Mouse (Mus musculus) thymus, postnatal 25 days (tissue): Measurements from ENCODE around the gene Smim11.

ENCODE experiments used
- DNase-seq: peaks from one replicate; pipeline ENCODE4 v3.0.0; 2022

Smim11 gene

GRCm38 (mm10) chr16:92300649-92301411, at the start of gene Smim11:
TSS of gene Smim11 (plus strand) at chr16:92301286.
- peak; percentile 92 for DNase-seq

DNA sequence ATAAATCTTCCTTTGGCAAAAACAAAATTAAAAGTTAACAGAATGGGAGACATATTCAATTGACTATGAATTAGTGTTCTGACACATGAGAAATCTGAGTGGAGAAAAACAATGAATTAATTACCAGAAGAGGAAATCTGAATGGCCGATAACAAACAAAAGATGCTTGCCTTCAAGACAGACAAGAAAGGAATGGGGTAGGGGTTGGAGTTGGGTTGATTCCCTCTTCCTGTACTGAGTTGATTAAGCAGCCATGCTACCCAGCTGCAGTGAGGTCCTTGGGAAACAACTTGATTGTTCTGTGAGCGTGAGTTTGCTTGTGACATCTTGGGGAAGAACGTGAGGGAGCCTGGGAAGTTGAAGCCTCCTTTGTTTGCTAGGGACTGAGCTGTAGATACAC, 46.8 kb upstream of the Smim11 start:
- no peak for DNase-seq

DNA sequence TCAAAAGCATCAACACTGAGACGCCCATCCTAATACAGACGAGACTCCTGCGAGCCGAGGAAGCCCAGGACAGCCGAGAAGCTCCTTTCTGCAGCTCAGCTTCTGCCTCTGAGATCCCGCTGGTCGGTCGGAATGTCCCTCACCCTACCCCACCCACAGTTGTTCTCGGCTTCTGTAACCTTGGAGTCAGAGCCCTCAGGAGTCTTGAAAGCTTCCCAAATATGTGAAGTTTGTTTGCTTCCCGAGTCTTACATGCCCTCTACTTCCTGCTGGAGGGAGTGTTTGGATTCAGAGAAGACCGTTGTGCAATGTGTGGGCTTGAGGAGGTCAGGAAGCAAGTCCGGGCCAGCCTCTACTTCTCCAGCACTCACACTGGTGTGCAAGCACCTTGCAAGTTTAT, 33.2 kb upstream of the Smim11 start:
- no peak for DNase-seq

DNA sequence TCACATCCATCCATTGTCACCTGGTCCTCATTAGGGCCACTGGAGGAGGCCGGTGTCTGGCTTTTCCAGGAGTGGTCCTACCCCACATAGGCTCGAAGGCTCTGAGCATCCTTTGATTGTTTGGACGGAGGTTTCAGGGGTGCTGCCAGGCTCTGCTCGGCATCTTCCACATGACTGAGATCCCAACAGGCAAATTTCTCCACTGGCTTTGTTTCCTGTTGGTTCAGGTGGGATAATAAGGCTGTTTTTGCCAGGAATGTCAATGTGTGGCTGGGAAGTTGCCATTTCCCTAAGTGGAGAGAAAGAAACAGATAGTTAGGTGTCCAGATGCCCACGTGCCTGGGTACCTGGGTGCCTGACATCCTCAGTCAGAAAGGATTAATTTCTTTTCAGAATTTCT, 26.6 kb upstream of the Smim11 start:
- no peak for DNase-seq

DNA sequence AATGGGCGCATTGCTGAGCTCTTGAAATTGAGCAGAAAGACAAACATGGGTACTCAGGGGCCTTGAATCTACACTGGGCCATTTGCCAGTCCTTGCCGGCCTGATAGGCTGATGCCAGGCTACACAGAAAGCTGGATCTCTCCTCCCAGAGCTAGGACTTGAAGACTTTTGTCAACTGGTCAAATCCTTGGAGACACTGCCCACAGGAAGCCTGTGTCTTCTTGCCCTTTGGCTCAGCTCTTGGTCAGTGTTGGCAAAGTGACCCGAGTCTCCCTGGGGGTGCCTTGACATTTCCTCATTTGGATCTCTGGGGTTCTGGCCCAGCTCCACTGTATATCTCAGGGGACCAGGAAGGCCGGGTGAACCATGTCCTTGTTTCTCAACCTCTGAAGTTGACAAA, 25.6 kb upstream of the Smim11 start:
- DNase-seq, result no peak

- no peak for DNase-seq
Observed at GRCm38 (mm10) chr16:92282671-92283070, 18.4 kb upstream of the Smim11 start.

- no peak for DNase-seq
Observed at GRCm38 (mm10) chr16:92285068-92285467, 16.0 kb upstream of the Smim11 start.

DNA sequence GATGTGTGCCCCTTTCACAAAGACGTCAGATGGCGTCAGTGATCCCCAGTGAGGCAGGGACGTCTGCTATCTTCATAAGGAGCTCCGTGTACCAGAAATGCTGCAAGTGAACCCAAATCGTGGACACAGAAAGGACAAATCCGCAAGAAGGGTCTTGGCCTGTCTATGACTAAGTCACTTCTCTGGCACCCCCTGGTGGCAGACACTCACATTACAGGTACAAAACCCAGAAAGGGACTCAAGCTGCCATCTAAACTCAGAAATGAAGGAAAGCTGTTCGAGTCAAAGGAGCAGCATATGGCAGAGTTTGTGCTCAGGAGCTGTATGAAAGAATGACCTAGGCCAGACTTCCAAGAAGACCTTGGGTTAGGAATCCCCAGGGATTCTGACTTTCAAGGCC, 14.5 kb upstream of the Smim11 start:
- peak; percentile 75 for DNase-seq

- no peak for DNase-seq
Observed at GRCm38 (mm10) chr16:92288778-92289177, 12.3 kb upstream of the Smim11 start.

GRCm38 (mm10) chr16:92290045-92290444, 11.0 kb upstream of the Smim11 start:
- no peak for DNase-seq

DNA sequence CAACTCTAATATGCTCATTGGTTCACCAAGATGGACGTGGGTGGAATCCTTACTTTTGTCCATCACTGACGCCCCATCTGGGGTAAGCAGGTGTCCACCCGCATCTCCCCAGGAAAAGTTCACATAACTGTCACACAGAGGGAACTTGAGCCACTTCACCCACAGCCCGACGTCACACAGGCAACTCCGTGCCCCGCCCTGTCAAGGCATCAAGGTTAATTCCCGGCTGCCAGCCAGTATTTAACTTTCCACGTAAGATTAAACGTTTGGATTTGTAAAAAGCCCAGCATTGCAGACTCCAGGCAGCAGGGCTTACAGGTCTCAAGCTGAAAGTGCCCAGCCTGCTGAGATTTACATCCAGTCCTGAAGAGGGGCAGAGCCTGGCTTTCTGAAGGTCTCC, 9.0 kb upstream of the Smim11 start, which contains the start of gene Kcne2:
Gene Kcne2, plus strand, starts transcription at position 289 of the 400 bp plus-strand sequence.
- DNase-seq, result no peak

DNA sequence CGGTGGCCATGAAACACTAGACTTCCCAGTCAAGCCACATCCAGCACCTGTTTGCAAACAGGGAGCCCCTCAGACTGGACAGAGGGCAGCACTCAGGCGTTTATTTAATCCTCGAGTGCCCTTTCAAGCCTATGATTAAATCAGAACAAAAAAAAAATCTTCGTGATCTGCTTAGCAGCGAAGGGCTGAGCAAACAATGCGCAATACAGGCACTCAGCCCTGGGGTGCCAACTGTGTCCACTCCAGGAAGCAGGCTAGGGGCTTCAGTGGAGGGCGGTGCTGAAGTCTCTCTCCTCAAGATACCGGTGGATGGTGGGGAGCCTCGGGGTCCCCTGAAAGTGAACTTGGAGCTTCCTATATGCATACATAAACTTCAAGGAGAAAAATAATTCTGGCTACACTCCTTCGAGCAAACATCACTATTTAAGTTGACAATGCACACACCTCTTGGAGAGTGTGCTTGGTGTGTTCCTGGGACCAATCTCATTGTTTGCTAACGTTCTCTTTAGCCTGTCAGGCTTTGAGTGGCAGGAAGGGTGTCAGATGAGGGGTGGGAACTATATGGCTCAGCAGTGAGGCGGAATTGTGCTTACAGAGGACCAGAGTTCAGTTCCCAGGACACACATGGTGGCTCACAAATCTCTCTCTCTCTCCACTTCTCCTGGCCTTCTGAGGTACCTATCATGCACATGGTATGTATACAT, 6.7 kb upstream of the Smim11 start:
- no peak for DNase-seq

DNA sequence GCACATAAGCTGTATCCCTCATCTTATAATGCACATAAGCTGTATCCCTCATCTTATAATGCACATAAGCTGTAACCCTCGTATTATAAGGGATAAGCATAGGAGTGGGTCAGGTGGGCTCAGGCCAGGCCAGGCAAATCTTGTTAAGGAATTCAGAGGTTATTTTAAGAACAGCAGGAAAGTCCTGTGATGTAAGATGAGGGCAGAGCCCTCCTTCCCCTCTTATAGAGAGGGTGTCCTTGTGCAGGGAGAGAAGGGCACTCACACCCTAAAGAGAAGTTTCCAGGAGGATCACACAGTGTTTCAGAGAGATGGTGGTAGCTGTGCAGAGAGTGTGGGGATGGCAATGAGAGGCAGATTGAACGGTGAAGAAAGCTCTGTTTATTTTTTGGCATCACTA, 5.8 kb upstream of the Smim11 start:
- no peak for DNase-seq

DNA sequence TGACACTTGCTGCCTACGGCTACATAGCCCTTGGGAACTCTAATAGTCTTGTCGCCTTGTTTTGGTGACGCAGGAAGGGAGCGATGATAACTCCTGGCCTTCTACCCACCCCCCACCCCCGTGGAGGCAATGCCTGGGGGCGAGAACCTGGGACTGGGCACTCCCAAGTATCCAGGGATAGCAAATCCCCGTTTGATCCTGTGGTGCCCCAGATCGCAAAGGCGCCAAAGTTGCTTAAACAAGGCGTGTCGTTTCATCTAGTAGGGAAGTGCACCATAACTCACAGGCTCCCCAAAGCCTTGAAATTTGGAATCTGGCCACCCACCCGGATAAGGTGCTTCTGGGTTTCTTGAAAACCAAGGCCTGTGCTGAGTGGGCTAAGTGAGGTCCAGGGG, 323 bp downstream of the Smim11 start:
- DNase-seq, result no peak

GRCm38 (mm10) chr16:92301989-92302388, 903 bp downstream of the Smim11 start:
- no peak for DNase-seq

DNA sequence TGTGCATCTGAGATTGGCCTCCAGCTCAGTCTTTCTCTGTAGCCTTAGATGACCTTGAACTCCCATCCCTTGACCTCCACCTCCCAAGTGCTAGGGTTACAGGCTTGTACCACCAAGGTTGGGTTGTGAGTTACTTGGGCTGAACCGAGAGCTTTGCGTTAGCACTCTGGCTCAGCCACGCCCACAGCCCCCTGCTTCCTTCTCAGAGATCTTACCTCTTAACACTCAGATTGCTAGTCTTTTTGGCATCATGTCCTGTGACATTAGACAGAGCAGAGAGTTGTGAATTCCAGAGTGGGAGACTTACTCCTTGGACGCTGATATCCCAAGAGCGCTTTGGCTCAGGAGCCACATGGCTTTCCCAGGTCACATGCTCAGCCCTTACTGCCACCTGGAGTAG, 1.4 kb downstream of the Smim11 start:
- no peak for DNase-seq

DNA sequence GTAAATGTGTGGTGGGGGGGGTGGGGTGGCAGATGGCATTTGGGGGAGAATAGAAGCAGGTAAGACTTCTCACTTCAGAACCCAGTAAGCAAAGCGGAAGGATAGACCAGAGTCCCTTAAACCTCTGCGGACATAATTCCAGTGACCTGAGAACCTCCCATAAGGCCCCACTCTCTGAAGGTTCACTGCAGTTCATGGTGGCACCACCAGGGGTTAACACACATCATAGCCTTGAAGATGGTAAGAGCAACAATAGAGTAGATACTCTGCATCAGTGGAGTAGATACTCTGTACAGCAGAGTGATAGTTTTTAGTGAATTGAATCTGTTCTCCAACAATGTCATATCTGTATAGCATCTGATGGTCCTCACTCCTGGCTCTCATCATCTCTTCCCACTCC, 4.4 kb downstream of the Smim11 start:
- DNase-seq, result peak; percentile 10

DNA sequence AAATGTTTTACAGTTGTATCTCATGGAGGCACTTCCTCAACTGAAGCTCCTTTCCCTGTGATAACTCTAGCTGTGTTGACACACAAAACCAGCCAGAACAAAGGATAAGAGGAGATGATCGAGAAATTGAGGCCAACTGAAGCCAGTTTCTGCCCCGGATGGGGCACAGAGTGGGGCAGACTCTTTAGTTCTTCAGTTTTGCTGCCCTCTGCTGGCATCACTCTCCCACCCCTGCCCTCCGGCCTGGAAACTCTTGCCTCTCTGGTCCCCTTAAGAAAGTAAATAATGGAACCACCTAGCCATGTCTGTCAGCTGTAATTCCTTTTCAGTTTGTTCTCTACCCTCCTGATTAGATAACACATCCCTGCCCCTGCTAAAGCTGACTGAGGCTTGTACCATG, 6.9 kb downstream of the Smim11 start:
- no peak for DNase-seq

- no peak for DNase-seq
Observed at GRCm38 (mm10) chr16:92309126-92309525, 8.0 kb downstream of the Smim11 start.

- peak; percentile 36 for DNase-seq
Observed at GRCm38 (mm10) chr16:92313953-92314741, 13.1 kb downstream of the Smim11 start.

DNA sequence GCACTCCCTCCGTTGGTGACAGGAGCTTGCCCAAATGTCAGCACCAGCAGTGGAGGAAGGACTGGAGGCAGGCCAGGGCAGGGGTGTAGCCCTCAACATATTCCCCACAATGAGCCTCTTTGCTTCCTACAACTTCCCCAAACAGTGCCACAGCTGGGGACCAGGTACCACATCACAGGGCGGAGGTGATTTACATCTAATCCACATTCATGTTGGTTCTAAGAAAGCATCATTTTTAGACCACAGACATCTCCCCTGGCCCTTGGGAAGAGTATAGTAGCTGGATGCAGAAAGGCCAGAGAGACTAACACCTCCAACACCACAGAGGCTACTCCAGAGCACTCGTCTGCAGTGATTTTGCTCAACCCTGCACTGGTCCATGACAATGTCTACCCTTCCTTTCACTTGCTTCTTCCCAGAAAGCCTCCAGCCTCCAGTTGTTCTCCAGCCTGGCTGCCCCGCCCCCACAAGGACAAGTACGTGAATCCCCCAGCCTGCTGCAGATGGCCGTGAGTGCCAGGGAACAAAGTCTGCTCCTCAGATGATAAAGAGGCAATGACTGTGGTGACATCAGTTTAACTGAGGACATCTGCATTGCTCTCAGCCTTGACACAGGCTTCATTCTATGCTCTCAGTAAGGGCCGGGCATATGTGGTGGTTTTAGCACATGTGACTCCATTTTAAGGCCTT, 15.1 kb downstream of the Smim11 start:
- no peak for DNase-seq

- DNase-seq, result peak; percentile 84
Observed at GRCm38 (mm10) chr16:92319353-92320109, 18.4 kb downstream of the Smim11 start.
